Mouse (Mus musculus) ovary, adult 2 months (tissue): ENCODE results near the gene Lrrc8c. TPM values are rescaled to one million over a fixed set of nuclear protein-coding genes. Genes with fewer than 3 reads are reported as not detected.

Source experiments
- polyA plus RNA-seq: library from polyadenylated mRNA; depleted of rRNA; stranded (reverse); fragments of >200 nt; gene quantifications from 2 replicates; pipeline ENCODE4 v1.2.3, GENCODE M21; 2012; rRNA removed

The Lrrc8c gene
- 13.3 and 25.5 TPM in 2 replicates for polyA plus RNA-seq

DNA sequence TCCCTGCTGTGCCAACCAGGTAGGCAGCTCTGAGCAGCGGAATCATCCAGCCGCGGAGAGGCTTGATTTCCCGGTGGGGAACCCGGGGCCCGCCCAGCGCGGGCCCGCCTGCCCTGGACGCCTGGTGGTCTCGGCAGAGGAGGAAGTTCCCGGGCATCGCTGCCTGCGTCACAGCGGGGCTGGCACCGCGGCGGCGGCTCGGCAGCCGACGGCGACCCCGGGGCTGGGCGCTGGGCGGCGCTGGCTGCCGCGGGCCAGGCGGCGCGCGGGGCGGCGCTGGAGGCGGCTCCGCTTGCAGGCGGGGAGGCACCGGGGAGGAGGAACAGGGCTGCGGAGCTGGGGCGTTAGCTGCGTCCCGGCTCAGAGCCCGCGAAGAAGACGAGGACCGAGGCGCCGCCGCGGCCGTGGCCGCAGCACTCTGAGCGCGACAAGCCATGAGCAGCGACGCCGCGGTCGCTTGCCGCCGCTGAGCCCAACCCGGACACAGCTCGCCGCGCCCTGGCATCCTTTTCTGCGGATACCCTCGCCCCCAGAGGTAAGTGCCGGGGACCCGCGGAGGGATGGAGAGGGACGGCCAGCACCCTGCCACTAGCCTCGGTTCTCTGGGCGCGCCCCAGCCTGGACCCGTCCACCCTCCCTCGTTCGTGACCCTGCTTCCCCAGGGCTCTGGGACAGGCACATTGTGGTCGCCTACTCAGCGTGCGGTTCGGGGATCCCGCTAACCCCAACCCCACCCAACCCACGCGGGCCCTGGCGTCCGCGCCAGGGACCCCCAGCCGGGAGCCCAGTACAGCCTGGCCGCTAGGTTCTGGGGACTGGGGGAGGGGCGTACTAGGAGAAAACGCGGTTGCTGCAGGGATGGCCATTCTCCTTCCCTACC is at the start of gene Lrrc8c:
Gene Lrrc8c, plus strand, starts transcription at position 293 of the 880 bp plus-strand sequence.

Other genes starting within 250 kb of the Lrrc8c start
- gene Gm43302, start 225.7 kb upstream of the Lrrc8c start, polyA plus RNA-seq: 0.78 and 1.1 TPM in 2 replicates
- gene Gbp6, start 225.7 kb upstream of the Lrrc8c start, polyA plus RNA-seq: 3.1 and 3.4 TPM in 2 replicates
- 8.5 and 10.0 TPM in 2 replicates for gene Lrrc8b, start 103.6 kb upstream of the Lrrc8c start, polyA plus RNA-seq
- gene Lrrc8d, start 180.6 kb downstream of the Lrrc8c start, polyA plus RNA-seq: 8.5 and 8.9 TPM in 2 replicates